Mouse (Mus musculus): ENCODE results near the gene Brip1. TPM values are rescaled to one million over a fixed set of nuclear protein-coding genes. Genes with fewer than 3 reads are reported as not detected.

Brip1 gene
- 1 to 10 TPM; 4.2 to 4.7 TPM for polyA plus RNA-seq (2017; shearing (Covaris generic))

GRCm38 (mm10) chr11:86201037-86201786 lies at the start of gene Brip1:
Gene Brip1 (minus strand): TSS chr11:86201193.

Other genes with a start within 250 kb of the Brip1 start
- gene Ints2, start 56.4 kb upstream of the Brip1 start, polyA plus RNA-seq (2017; shearing (Covaris generic)): 10 to 100 TPM; 14.0 to 14.1 TPM
- 10 to 100 TPM; 19.5 to 21.3 TPM for gene Med13, start 156.4 kb upstream of the Brip1 start, polyA plus RNA-seq (2017; shearing (Covaris generic))

All from activated CD4-positive, CD25-positive, alpha-beta regulatory T cell (primary cell).